Mouse (Mus musculus) liver, embryonic 11.5 days (tissue): ENCODE data around the gene Fam129b. TPM values are rescaled to one million over a fixed set of nuclear protein-coding genes. Genes with fewer than 3 reads are reported as not detected.
"Not testable (repeated sequence)": the region's sequence is repeated elsewhere in the genome, so short reads cannot be mapped to it uniquely, and the experiment has no call there.

Experiments used
- ATAC-seq: fragments of 200-750 bp; cut with Nextera tagmentation; replicated peaks from 2 replicates; pipeline ENCODE4 v1.8.0; 2017; ENCODE audit warnings: moderate number of reproducible peaks, mild to moderate bottlenecking, moderate TSS enrichment, moderate library complexity; ENCODE audit not compliant: low FRiP score
- DNase-seq: peaks from one replicate; pipeline ENCODE4 v3.0.0-alpha.2; 2017; ENCODE audit warnings: low spot score
- H3K27ac ChIP-seq: fragments of 300-500 bp; sonication (generic); 2 replicates; pipeline ENCODE4 v1.5.1; 2014; ENCODE audit warnings: mild to moderate bottlenecking, low read depth, low read length, control low read depth
- H3K27me3 ChIP-seq: fragments of 300-500 bp; sonication (generic); replicated peaks from 2 replicates; pipeline ENCODE4 v1.6.1; 2014; ENCODE audit warnings: low read length, mixed read lengths; ENCODE audit not compliant: control insufficient read depth, insufficient read depth
- H3K36me3 ChIP-seq: fragments of 300-500 bp; sonication (generic); 2 replicates; pipeline ENCODE4 v1.6.1; 2014; ENCODE audit warnings: mild to moderate bottlenecking, low read length, moderate library complexity, mixed read lengths; ENCODE audit not compliant: control insufficient read depth, insufficient read depth
- H3K4me1 ChIP-seq: fragments of 300-500 bp; sonication (generic); replicated peaks from 2 replicates; pipeline ENCODE4 v1.6.1; 2014; ENCODE audit warnings: low read length, mixed read lengths; ENCODE audit not compliant: control insufficient read depth, insufficient read depth
- H3K4me2 ChIP-seq: fragments of 300-500 bp; sonication (generic); 2 replicates; pipeline ENCODE4 v1.6.1; 2014; ENCODE audit warnings: mild to moderate bottlenecking, control low read depth, moderate library complexity
- H3K4me3 ChIP-seq: fragments of 300-500 bp; sonication (generic); 2 replicates; pipeline ENCODE4 v1.5.1; 2014; ENCODE audit warnings: low read depth, low read length, control low read depth
- H3K9ac ChIP-seq: fragments of 300-500 bp; sonication (generic); 2 replicates; pipeline ENCODE4 v1.6.1; 2014; ENCODE audit warnings: low read depth, low read length, control low read depth
- H3K9me3 ChIP-seq: fragments of 300-500 bp; sonication (generic); 2 replicates; pipeline ENCODE4 v1.6.1; 2016; ENCODE audit warnings: low read length, inconsistent platforms, mixed read lengths; ENCODE audit not compliant: control insufficient read depth
- WGBS: fragments of 180-500 bp; shearing (Covaris S2); extraction: QIAGEN DNeasy Blood & Tissue Kit; methylation state at CpG from one replicate; pipeline ENCODE4 v1.1.7; 2014; 5-methylcytosine and 5-hydroxymethylcytosine counted together
- polyA plus RNA-seq: library from polyadenylated mRNA; unstranded; fragments of >200 nt; fragmentation: Nextera tagmentation; extraction: Ambion mirVana; gene quantifications from 2 replicates; pipeline ENCODE4 v1.2.1, GENCODE M21; 2014

Gene Fam129b
- polyA plus RNA-seq, 1 experiment from 2014 or later: 11.9 TPM

DNA sequence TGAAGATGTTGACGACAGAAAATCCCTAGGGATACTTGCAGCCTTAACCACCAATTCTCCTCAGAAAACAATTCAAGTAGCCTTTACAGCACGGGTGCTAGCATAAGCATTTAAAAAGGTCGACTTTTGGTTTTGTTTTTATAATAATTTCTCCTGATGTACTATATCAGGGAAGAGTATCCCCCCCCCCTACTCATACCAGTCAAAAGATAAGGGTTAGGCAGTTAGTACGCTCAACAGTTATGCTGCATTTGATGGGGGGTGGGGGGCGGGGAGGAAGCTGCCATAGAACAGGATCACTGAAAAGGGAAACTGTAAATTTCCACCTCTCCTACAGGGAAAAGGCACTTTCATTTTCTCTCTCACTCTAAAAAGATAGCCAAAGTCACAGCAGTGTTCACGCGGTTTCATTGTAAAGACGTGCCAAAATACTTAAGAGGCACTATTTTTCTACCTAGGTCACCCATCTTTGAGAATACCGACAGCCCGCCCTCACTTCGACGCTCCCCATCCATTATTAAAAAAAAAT lies 30.3 kb upstream of the Fam129b start:
- Histone ChIP-seq H3K36me3 (no peaks in the 10 kb centered on the region), H3K4me1 (no peaks in the 10 kb centered on the region; the same call in none of the 2 replicates), H3K9ac (peak overlapping the region; percentile 62), H3K27ac (no peak overlapping the region), H3K4me3 (peak overlapping the region; percentile 81), H3K9me3 (no peaks in the 10 kb centered on the region), H3K27me3 (0 out of 2 replicates have a peak, but pooled peaks cover 3% of the 10 kb centered on the region), H3K4me2 (peak overlapping the region; percentile 96)
- WGBS: 6% methylated on average over 12 of the region's 12 CpGs
- DNase-seq (no peak), ATAC-seq (no peak)

DNA sequence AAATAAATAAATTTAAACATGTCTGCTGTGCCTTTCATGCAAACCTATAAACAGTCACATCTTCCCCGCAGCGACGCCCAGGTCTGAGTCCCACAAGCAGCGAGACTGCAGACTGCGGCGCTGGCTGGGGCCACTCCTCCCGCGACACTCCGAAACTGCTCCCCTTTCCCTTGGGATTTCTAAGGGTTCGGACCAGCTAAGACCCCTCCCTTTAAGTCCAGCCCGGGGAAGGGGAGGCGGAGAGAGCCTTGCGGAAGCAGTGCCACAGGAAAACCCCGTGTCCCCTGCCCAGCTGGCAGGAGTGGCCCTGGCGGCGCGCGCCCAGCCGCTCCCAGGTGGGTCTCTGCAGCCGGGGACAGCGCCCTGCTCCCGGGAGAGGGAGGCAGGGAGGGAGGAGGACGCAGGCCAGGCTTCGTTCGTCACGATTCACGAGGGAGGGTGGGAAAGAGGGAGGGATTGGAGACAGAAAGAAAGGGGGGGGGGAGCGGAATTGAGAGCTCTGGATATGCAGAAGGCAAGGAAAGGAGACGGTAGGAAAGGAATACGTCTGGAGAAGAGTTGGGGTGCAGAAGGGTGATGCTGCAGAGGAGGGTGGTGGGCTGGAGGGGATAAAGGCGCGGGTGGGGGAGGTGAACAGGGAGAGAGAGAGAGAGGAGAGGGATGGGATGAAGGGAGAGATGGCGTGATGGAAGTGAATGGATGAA lies 29.7 kb upstream of the Fam129b start:
- ATAC-seq (no peak), DNase-seq (peak; percentile 70)
- Histone ChIP-seq H3K4me3 (peak overlapping the region; percentile 81), H3K4me2 (peak overlapping the region; percentile 96), H3K4me1 (no peaks in the 10 kb centered on the region; the same call in none of the 2 replicates), H3K27me3 (peaks cover 5% of the 10 kb centered on the region; the same call in 1 of the 2 replicates), H3K27ac (no peak overlapping the region), H3K9ac (peak overlapping the region; percentile 62), H3K36me3 (no peaks in the 10 kb centered on the region), H3K9me3 (no peaks in the 10 kb centered on the region)
- WGBS: 0% methylated on average over 28 of the region's 33 CpGs

GRCm38 (mm10) chr2:32846805-32847467 lies 29.0 kb upstream of the Fam129b start, which contains the start of gene Stxbp1:
TSS of gene Stxbp1 (minus strand) at chr2:32847245.
- ATAC-seq: peak; percentile 93
- no peak within 1 kb of the TSS for H3K27ac ChIP-seq

DNA sequence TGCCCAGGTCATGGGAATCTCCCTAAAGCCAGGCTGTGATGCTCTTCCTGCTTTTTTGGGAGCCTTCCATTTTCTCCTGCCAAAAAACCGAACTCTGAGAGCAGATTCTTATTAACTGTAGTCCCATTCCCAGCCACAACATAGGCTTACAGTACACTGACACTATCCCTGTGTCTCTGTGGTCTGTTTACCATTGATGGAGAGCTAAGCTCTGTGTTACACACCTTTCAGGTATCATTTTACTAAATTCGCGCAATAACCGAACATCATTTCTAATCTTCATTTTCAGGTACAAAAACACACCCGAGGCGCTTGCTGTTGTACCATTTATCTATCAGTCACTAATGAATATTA lies 28.5 kb upstream of the Fam129b start:
- Histone ChIP-seq H3K27ac (no peak overlapping the region), H3K4me3 (peak overlapping the region; percentile 81)
- peak; percentile 35 for ATAC-seq

More at GRCm38 (mm10) chr2:32846805-32847467, 29.0 kb upstream of the Fam129b start, which contains the start of gene Stxbp1:
- DNase-seq: peak; percentile 84
- no peaks in the 10 kb centered on the region for H3K9me3 ChIP-seq
- H3K36me3 ChIP-seq: no peaks in the 10 kb centered on the region
- H3K4me2 ChIP-seq: peak within 1 kb of the TSS; percentile 96
- H3K9ac ChIP-seq: peak within 1 kb of the TSS; percentile 62
- H3K4me3 ChIP-seq: peak within 1 kb of the TSS; percentile 81
- under 1% methylated on average over 76 of the region's 78 CpGs for WGBS
- H3K4me1 ChIP-seq: no peaks in the 10 kb centered on the region; the same call in none of the 2 replicates
- H3K27me3 ChIP-seq: peaks cover 12% of the 10 kb centered on the region

GRCm38 (mm10) chr2:32852156-32852555 lies 23.8 kb upstream of the Fam129b start:
- ATAC-seq (no peak), DNase-seq (no peak)
- Histone ChIP-seq H3K27me3 (peaks cover 23% of the 10 kb centered on the region), H3K4me2 (peak overlapping the region; percentile 10; the same call in 1 of the 2 replicates), H3K9me3 (no peaks in the 10 kb centered on the region), H3K4me1 (no peaks in the 10 kb centered on the region), H3K36me3 (no peaks in the 10 kb centered on the region), H3K27ac (no peak overlapping the region), H3K9ac (no peak overlapping the region), H3K4me3 (no peak overlapping the region)
- 8% methylated on average over 20 of the region's 20 CpGs for whole genome bisulfite sequencing

More for the DNA sequence above, 28.5 kb upstream of the Fam129b start:
- Histone ChIP-seq H3K4me2 (peak overlapping the region; percentile 96), H3K9me3 (no peaks in the 10 kb centered on the region), H3K4me1 (no peaks in the 10 kb centered on the region; the same call in none of the 2 replicates), H3K27me3 (peaks cover 17% of the 10 kb centered on the region), H3K9ac (no peak overlapping the region), H3K36me3 (no peaks in the 10 kb centered on the region)
- WGBS: 45% methylated on average over 6 of the region's 6 CpGs
- DNase-seq: no peak

DNA sequence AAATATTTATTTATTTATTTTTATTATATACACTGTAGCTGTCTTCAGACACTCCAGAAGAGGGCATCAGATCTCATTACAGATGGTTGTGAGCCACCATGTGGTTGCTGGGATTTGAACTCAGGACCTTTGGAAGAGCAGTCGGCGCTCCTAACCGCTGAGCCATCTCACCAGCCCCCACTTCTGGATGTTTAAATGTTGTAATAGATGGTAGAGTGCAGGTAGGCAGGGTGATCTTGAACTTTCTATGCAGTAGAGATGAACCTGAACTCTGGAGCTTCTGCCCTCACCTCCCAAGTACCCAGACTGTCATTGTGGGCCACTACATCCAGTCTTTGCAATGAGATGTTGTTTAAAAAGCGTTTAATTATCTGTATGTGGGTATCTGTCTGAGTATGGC lies 22.2 kb upstream of the Fam129b start:
- DNase-seq, H3K4me3 ChIP-seq, H3K27ac ChIP-seq, H3K36me3 ChIP-seq, ATAC-seq, H3K4me1 ChIP-seq, H3K4me2 ChIP-seq, H3K9ac ChIP-seq, H3K9me3 ChIP-seq: not testable (repeated sequence)
- WGBS: 62% methylated on average over 4 of the region's 4 CpGs
- H3K27me3 ChIP-seq: peaks cover 23% of the 10 kb centered on the region

DNA sequence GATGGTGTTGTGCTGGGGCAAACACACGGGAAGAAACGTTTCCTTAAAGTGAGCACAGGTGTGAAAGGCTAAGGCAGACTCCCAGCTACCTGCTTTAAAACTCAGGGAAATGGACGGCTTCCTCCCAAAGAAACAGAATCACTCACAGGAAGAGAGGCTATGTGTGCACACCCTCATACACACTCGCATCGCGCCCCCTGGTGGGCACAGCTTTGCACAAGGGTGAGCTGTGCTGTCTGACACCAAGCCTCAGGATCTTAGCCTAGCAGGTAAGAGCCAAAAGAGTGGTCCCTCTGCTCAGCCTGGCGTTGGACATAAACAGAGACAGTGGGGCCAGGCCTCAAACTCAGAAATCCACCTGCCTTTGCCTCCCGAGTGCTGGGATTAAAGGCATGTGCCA lies 21.7 kb upstream of the Fam129b start:
- Histone ChIP-seq H3K4me2 (no peak overlapping the region), H3K27me3 (peaks cover 23% of the 10 kb centered on the region), H3K4me3 (no peak overlapping the region), H3K36me3 (no peaks in the 10 kb centered on the region), H3K27ac (no peak overlapping the region), H3K4me1 (no peaks in the 10 kb centered on the region), H3K9ac (no peak overlapping the region), H3K9me3 (no peaks in the 10 kb centered on the region)
- WGBS: 3% methylated on average over 8 of the region's 8 CpGs
- ATAC-seq (peak; percentile 56; the same call in 1 of the 2 replicates), DNase-seq (peak; percentile 84)

GRCm38 (mm10) chr2:32855046-32855785 lies 20.7 kb upstream of the Fam129b start:
- no peaks in the 10 kb centered on the region for H3K4me1 ChIP-seq
- ATAC-seq: no peak
- WGBS: 58% methylated on average over 7 of the region's 7 CpGs
- no peaks in the 10 kb centered on the region for H3K36me3 ChIP-seq
- no peak overlapping the region for H3K9ac ChIP-seq
- H3K27me3 ChIP-seq: peaks cover 23% of the 10 kb centered on the region
- no peak for DNase-seq
- H3K9me3 ChIP-seq: no peaks in the 10 kb centered on the region
- no peak overlapping the region for H3K4me3 ChIP-seq
- no peak overlapping the region for H3K27ac ChIP-seq
- no peak overlapping the region for H3K4me2 ChIP-seq
